In genomic region chr6:120822937-120823614, GRCm38 (mm10) we compare ENCODE assay signal across 8 mouse cellular contexts. TPM values are rescaled to one million over a fixed set of nuclear protein-coding genes. Genes with fewer than 3 reads are reported as not detected.
DNase-seq lines count a peak whose midpoint lies in the region; ATAC-seq and TF ChIP-seq lines count a peak whose summit lies in the region.

No protein-coding gene starts in this region.

- peak; percentile 45; the same call in 1 of the 2 replicates for ATAC-seq in lung, embryonic 14.5 days (ENCODE audit: insufficient read depth)

- H3K4me2 ChIP-seq in lung, embryonic 14.5 days = peak overlapping the region; percentile 36

- peaks cover 13% of the 10 kb centered on the region for H3K36me3 ChIP-seq in lung, embryonic 14.5 days (ENCODE audit: insufficient read depth)

- H3K9ac ChIP-seq in lung, embryonic 14.5 days = no peak overlapping the region

- TF ChIP-seq CTCF in lung, embryonic 14.5 days (IDR thresholded peaks at IDR 0.05; ENCODE audit: low read depth) = no peak; the same call in 1 of the 2 replicates
- no peak for TF ChIP-seq CTCF in lung, adult 2 months (IDR thresholded peaks at IDR 0.05; ENCODE audit: insufficient read depth, low read length)
- no peak for TF ChIP-seq CTCF in olfactory bulb, adult 2 months (IDR thresholded peaks at IDR 0.05; ENCODE audit: insufficient read depth, low read depth, low read length)

- no peak for TF ChIP-seq POLR2A in lung, adult 2 months (IDR thresholded peaks at IDR 0.05; ENCODE audit: borderline replicate concordance, extremely low read depth, low read depth, low read length)
- TF ChIP-seq POLR2A in olfactory bulb, adult 2 months (IDR thresholded peaks at IDR 0.05; ENCODE audit: insufficient read depth, low read depth, low read length) = no peak

- 64% methylated on average over 10 of the region's 10 CpGs for WGBS in lung, embryonic 14.5 days
- 47% methylated on average over 10 of the region's 10 CpGs for WGBS in lung, adult 2 months
- 38% methylated on average over 10 of the region's 10 CpGs for WGBS in olfactory bulb, adult 2 months

- no peaks in the 10 kb centered on the region for H3K9me3 ChIP-seq in lung, embryonic 14.5 days (ENCODE audit: low read depth, low read length)

- peak overlapping the region; percentile 61; the same call in 1 of the 2 replicates for H3K27ac ChIP-seq in lung, embryonic 14.5 days (ENCODE audit: low read depth)
- H3K27ac ChIP-seq in olfactory bulb, adult 2 months (ENCODE audit: insufficient read depth, low read depth, low read length) = peak overlapping the region; percentile 49; the same call in 1 of the 2 replicates

- H3K4me1 ChIP-seq in lung, embryonic 14.5 days (ENCODE audit: insufficient read depth) = peaks cover 6% of the 10 kb centered on the region; the same call in 1 of the 2 replicates
- H3K4me1 ChIP-seq in lung, adult 2 months (ENCODE audit: control insufficient read depth, insufficient read depth, low read length) = peaks cover 5% of the 10 kb centered on the region
- peaks cover 6% of the 10 kb centered on the region; the same call in 1 of the 2 replicates for H3K4me1 ChIP-seq in olfactory bulb, adult 2 months (ENCODE audit: control insufficient read depth, insufficient read depth, low read length)

- H3K4me3 ChIP-seq in lung, embryonic 14.5 days (ENCODE audit: low read depth, low read length) = peak overlapping the region; percentile 72
- no peak overlapping the region for H3K4me3 ChIP-seq in lung, adult 2 months (replicated peaks; ENCODE audit: extremely low read depth, low read depth, low read length)
- H3K4me3 ChIP-seq in olfactory bulb, adult 2 months (ENCODE audit: insufficient read depth, low read depth, low read length) = peak overlapping the region; percentile 25

- no peak for DNase-seq in lung, embryonic 14.5 days
- DNase-seq in lung, adult 2 months = no peak
- DNase-seq in cerebellum, adult 9-10 months = peak; percentile 63
- peak; percentile 13 to 18 for DNase-seq in heart, postnatal 36 days
- peak; percentile 40 for DNase-seq in liver
- DNase-seq in urinary bladder, adult 18-20 months (ENCODE audit: low spot score in 2 of 2) = no peak
- no peak for DNase-seq in left cerebral cortex, adult 9 months (ENCODE audit: low spot score in 2 of 2)

- H3K27me3 ChIP-seq in lung, embryonic 14.5 days (ENCODE audit: insufficient read depth, low read length) = no peaks in the 10 kb centered on the region

- intact Hi-C loops in heart, postnatal 36 days (cut with DNase I) = loop anchor here (10.0 kb wide), 1 partner anchor 788 kb away; the partner anchor contains the start of gene Wnk1

RNA-seq across cellular contexts. Expression of gene Atp6v1e1, which starts 0.5 kb away (rescaled TPM):
- polyA plus RNA-seq in lung, embryonic 14.5 days (2014; fragmentation: Nextera tagmentation; extraction: Ambion mirVana) = 92.1 and 92.3 TPM in 2 replicates
- polyA plus RNA-seq in lung, adult 2 months (2012; rRNA removed) = 115 and 161 TPM in 2 replicates
- 100 to 1,000 TPM; 159 to 160 TPM for total RNA-seq in heart, postnatal 36 days (2021)
- not detected in 2 replicates for polyA plus RNA-seq in olfactory bulb, adult 2 months (2012; ENCODE audit: insufficient read depth, insufficient read length, low replicate concordance, missing spikeins)

RNA-seq across cellular contexts. Expression of gene Bcl2l13, which starts 12.9 kb away (rescaled TPM):
- polyA plus RNA-seq in lung, embryonic 14.5 days (2014; fragmentation: Nextera tagmentation; extraction: Ambion mirVana) = 34.4 and 34.6 TPM in 2 replicates
- polyA plus RNA-seq in lung, adult 2 months (2012; rRNA removed) = 17.3 and 21.1 TPM in 2 replicates
- 10 to 100 TPM; 81.5 to 88.1 TPM for total RNA-seq in heart, postnatal 36 days (2021)
- polyA plus RNA-seq in olfactory bulb, adult 2 months (2012; ENCODE audit: insufficient read depth, insufficient read length, low replicate concordance, missing spikeins) = not detected in 2 replicates

RNA-seq across cellular contexts. Expression of gene Slc25a18, which starts 49.7 kb away (rescaled TPM):
- 0.09 TPM in 2 replicates for polyA plus RNA-seq in lung, embryonic 14.5 days (2014; fragmentation: Nextera tagmentation; extraction: Ambion mirVana)
- 0.74 and 1.6 TPM in 2 replicates for polyA plus RNA-seq in lung, adult 2 months (2012; rRNA removed)
- under 1 TPM in 1 of 2 experiments, not detected in 1; 0.25 TPM for total RNA-seq in heart, postnatal 36 days (2021)
- not detected in 2 replicates for polyA plus RNA-seq in olfactory bulb, adult 2 months (2012; ENCODE audit: insufficient read depth, insufficient read length, low replicate concordance, missing spikeins)

Comparison
In these comparisons a context has a peak if more than half of its experiments do, and no peak if none do; other contexts are left out.
1. DNase-seq: peak in cerebellum, adult 9-10 months (single experiment), heart, postnatal 36 days (2 of 2) and liver (single experiment); none in lung, embryonic 14.5 days (single experiment), lung, adult 2 months (single experiment), urinary bladder, adult 18-20 months (0 of 2) and left cerebral cortex, adult 9 months (0 of 2).